Mouse (Mus musculus): ENCODE data around the gene Gm10309. TPM values are rescaled to one million over a fixed set of nuclear protein-coding genes. Genes with fewer than 3 reads are reported as not detected.

The Gm10309 gene
- total and polyA plus RNA-seq, 3 experiments, result 0.17 to 0.53 TPM; not detected in 1

DNA sequence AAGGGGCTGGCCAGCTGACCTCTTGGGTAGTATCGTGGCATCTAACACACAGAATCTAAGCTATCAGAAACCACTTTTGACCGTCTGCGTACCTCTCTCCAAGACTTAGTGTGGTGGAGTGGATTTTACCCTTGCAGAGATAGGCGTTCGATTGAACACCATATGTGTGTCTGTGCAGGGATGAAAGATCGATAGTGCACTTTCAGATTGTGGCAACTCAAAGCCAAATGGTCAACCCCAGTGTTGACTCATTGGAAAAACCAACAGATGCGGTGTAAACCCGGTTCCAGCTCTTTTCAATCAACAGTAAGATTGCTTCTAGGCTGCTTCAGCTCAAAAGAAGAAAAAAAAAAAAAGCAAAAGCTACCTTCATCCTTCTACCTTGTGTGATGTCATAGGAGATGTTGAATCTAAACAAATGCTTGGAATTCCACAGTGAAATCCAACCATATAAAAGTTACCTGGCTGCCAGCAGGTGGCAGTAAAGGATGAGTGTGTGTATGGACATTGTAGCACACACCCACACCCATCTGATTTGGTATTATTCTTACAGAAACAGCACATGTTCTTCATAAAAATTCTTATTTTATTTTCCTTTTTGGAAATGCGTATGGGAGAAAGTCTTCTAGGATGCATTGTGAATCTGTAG lies 8.8 kb downstream of the Gm10309 start:
- no peaks in the 10 kb centered on the region for H3K79me2 ChIP-seq (replicated peaks; ENCODE audit: control insufficient read depth, extremely low read depth, insufficient read depth, poor library complexity, severe bottlenecking)
- no peak overlapping the region for H3K4me3 ChIP-seq (replicated peaks in 1 of 3; ENCODE audit: low read depth in 2 of 3, low read length in 2 of 3, poor library complexity in 1 of 3)
- dilution Hi-C loops (cut with MboI; ENCODE audit: extremely low pct_ligation_motif_present, extremely low pct_unique_long_range_greater_than_20kb, low sequenced_read_pairs) (no loop called here), in situ Hi-C loops (cut with MboI; ENCODE audit: low pct_ligation_motif_present, low pct_unique_long_range_greater_than_20kb, low sequenced_read_pairs) (loop anchor here (25.0 kb wide), 1 partner anchor 541 kb away; the partner anchor contains the start of genes Cript and Pigf)
- no peak for TF ChIP-seq KAT2A (IDR thresholded peaks at IDR 0.05; ENCODE audit: insufficient replicate concordance, low read length)
- peak; percentile 82 for TF ChIP-seq SMC3 (IDR thresholded peaks at IDR 0.05; ENCODE audit: low read depth, low read length)
- no peak for TF ChIP-seq JUN (IDR thresholded peaks at IDR 0.05; ENCODE audit: insufficient read depth, low read depth, low read length)
- peak; percentile 41 to 81 for TF ChIP-seq CTCF (conservative IDR thresholded peaks at IDR 0.05 in 1 of 2, IDR thresholded peaks at IDR 0.05 in 1 of 2; ENCODE audit: low read depth in 2 of 2, low read length in 2 of 2)
- 0 out of 2 replicates have a peak, but pooled peaks have one; percentile 15 for TF ChIP-seq MAX (IDR thresholded peaks at IDR 0.05; ENCODE audit: low read length)
- TF ChIP-seq BHLHE40 (IDR thresholded peaks at IDR 0.05; ENCODE audit: low read depth, low read length), result no peak
- TF ChIP-seq ZC3H11A (IDR thresholded peaks at IDR 0.05; ENCODE audit: low read depth, low read length), result peak; percentile 62
- TF ChIP-seq JUND (conservative IDR thresholded peaks at IDR 0.05; ENCODE audit: low read depth, low read length), result no peak; the same call in 1 of the 2 replicates
- peak; percentile 83 for TF ChIP-seq RAD21 (IDR thresholded peaks at IDR 0.05; ENCODE audit: low read depth, low read length)
- no peak for TF ChIP-seq E2F4 (IDR thresholded peaks at IDR 0.05; ENCODE audit: insufficient replicate concordance, low read depth, low read length)
- no peak for TF ChIP-seq ZMIZ1 (IDR thresholded peaks at IDR 0.05; ENCODE audit: low read depth, low read length)
- H3K9me3 ChIP-seq (replicated peaks; ENCODE audit: low read length), result peaks cover 3% of the 10 kb centered on the region
- no peaks in the 10 kb centered on the region for H3K27me3 ChIP-seq (replicated peaks)
- H3K9ac ChIP-seq (ENCODE audit: insufficient read depth, low read depth), result no peak overlapping the region
- peaks cover 52 to 75% of the 10 kb centered on the region in 2 experiments for H3K36me3 ChIP-seq (replicated peaks in 1 of 2; ENCODE audit: control insufficient read depth in 1 of 2, insufficient read depth in 1 of 2, low read length in 1 of 2)
- no peak overlapping the region for H3K4me2 ChIP-seq (ENCODE audit: insufficient read depth, low read depth, poor library complexity, severe bottlenecking)
- H3K27ac ChIP-seq (ENCODE audit: insufficient read depth, low read depth), result no peak overlapping the region
- DNase-seq (ENCODE audit: extremely low read depth), result peak; percentile 50
- H3K4me1 ChIP-seq (ENCODE audit: control insufficient read depth in 1 of 2, insufficient read depth in 2 of 2), result peaks cover under 1 to 18% of the 10 kb centered on the region in 2 experiments; a peak in 3 of 4 replicates

DNA sequence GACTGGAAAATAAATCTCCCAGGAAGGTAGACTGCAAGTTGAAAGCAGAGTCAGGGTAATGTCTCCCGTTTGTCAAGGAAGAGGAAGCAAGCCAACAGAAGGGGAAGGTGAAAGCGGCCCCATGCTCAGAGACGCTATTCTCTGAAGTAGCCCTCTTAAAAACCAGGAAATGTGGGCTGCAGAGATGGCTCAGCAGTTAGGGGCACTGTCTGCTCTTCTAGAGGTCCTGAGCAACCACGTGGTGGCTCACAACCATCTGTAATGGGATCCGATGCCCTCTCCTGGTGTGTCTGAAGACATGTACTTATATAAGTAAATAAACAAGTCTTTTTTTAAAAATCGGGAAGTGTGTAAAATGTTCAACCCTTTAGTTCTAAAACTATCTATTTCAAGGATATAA lies 10.1 kb downstream of the Gm10309 start:
- dilution Hi-C loops (cut with MboI; ENCODE audit: extremely low pct_ligation_motif_present, extremely low pct_unique_long_range_greater_than_20kb, low sequenced_read_pairs) (no loop called here), in situ Hi-C loops (cut with MboI; ENCODE audit: low pct_ligation_motif_present, low pct_unique_long_range_greater_than_20kb, low sequenced_read_pairs) (loop anchor here (25.0 kb wide), 1 partner anchor 542 kb away; the partner anchor contains the start of genes Cript and Pigf)
- peak; percentile 34 for DNase-seq (ENCODE audit: extremely low read depth)
- Histone ChIP-seq H3K79me2 (replicated peaks; ENCODE audit: control insufficient read depth, extremely low read depth, insufficient read depth, poor library complexity, severe bottlenecking) (no peaks in the 10 kb centered on the region), H3K4me3 (replicated peaks in 1 of 3; ENCODE audit: low read depth in 2 of 3, low read length in 2 of 3, poor library complexity in 1 of 3) (no peak overlapping the region), H3K27ac (ENCODE audit: insufficient read depth, low read depth) (no peak overlapping the region), H3K9me3 (replicated peaks; ENCODE audit: low read length) (peaks cover 3% of the 10 kb centered on the region), H3K4me2 (ENCODE audit: insufficient read depth, low read depth, poor library complexity, severe bottlenecking) (no peak overlapping the region), H3K36me3 (replicated peaks in 1 of 2; ENCODE audit: control insufficient read depth in 1 of 2, insufficient read depth in 1 of 2, low read length in 1 of 2) (peaks cover 45 to 74% of the 10 kb centered on the region in 2 experiments), H3K27me3 (replicated peaks) (no peaks in the 10 kb centered on the region), H3K4me1 (ENCODE audit: control insufficient read depth in 1 of 2, insufficient read depth in 2 of 2) (peaks cover 0 to 27% of the 10 kb centered on the region in 2 experiments; a peak in 2 of 4 replicates), H3K9ac (ENCODE audit: insufficient read depth, low read depth) (no peak overlapping the region)
- TF ChIP-seq ZKSCAN1 (IDR thresholded peaks at IDR 0.05; ENCODE audit: borderline replicate concordance, low read depth, low read length) (no peak), MYC (IDR thresholded peaks at IDR 0.05; ENCODE audit: low read depth, low read length) (peak; percentile 74; the same call in 1 of the 2 replicates), CTCF (conservative IDR thresholded peaks at IDR 0.05 in 1 of 2, IDR thresholded peaks at IDR 0.05 in 1 of 2; ENCODE audit: low read depth in 2 of 2, low read length in 2 of 2) (peak in 1 of 2 experiments; percentile 45; a peak in 2 of 4 replicates), SMC3 (IDR thresholded peaks at IDR 0.05; ENCODE audit: low read depth, low read length) (0 out of 2 replicates have a peak, but pooled peaks have one; percentile 2), CHD2 (IDR thresholded peaks at IDR 0.05; ENCODE audit: low read length) (no peak), USF1 (IDR thresholded peaks at IDR 0.05; ENCODE audit: low read depth, low read length) (peak; percentile 19)
